Mouse (Mus musculus): ENCODE results near the gene Atp10a. TPM values are rescaled to one million over a fixed set of nuclear protein-coding genes. Genes with fewer than 3 reads are reported as not detected.

The Atp10a gene
- polyA plus RNA-seq, 1 experiment: 3.4 TPM

DNA sequence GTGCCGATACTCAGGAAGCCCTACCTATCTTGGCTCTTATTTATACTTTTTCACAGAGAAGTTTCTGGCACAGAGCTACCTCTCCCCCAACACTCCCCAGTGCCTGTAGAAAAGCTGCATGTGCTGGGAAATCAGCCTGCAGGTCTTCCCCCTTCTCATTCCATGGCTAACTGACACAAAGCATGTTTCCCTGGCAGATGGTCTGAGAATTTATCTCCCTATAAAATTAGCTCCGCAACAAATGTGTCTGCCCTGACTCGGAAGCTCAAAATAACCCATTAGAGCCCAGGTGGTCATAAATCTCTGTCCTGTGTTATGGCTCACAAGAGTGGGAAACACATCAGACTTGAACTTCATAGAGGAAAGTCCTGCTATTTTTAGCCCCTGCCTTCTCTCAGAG lies 186.9 kb downstream of the Atp10a start:
- no peak overlapping the region for H3K4me3 ChIP-seq (ENCODE audit: insufficient read depth, low read depth, low read length)
- H3K27ac ChIP-seq (replicated peaks; ENCODE audit: low read depth, low read length): peak overlapping the region; percentile 31; the same call in 1 of the 2 replicates
- peaks cover 6% of the 10 kb centered on the region; the same call in 1 of the 2 replicates for H3K4me1 ChIP-seq (ENCODE audit: control insufficient read depth, insufficient read depth, insufficient read length, low read length)

DNA sequence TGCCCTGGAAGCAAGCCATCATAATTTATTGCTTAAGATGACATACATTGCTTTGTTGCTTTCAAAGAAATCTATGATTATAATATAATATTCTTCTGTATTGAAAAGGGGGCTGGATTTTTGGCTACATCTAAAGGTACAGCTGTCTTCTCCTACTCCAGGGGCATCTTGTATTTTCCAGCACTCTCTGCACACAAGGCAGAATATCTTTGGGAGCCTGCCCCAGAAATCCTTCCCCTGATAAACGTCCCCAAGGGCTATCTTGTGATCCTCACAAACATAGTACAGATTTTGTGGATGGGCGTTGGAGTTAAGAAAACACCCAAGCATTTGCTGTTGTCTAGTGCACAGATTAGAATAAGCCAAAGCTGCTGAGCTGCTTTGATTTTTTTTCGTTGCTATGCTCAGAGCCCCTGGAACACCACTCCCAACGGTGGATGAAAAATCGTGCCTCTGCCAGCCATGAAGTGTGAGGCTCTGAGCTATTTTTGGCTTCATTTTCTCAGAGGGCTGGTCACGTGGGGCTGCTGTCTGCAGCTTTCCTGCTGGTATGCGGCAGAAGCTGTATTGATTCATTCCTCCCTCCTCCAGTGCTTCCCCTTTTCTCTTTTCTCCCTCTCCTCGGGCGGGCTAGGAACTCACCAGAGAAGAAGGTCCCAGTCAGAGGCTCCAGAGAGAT lies 187.9 kb downstream of the Atp10a start:
- no peak overlapping the region for H3K4me3 ChIP-seq (ENCODE audit: insufficient read depth, low read depth, low read length)
- H3K27ac ChIP-seq (replicated peaks; ENCODE audit: low read depth, low read length): peak overlapping the region; percentile 70

DNA sequence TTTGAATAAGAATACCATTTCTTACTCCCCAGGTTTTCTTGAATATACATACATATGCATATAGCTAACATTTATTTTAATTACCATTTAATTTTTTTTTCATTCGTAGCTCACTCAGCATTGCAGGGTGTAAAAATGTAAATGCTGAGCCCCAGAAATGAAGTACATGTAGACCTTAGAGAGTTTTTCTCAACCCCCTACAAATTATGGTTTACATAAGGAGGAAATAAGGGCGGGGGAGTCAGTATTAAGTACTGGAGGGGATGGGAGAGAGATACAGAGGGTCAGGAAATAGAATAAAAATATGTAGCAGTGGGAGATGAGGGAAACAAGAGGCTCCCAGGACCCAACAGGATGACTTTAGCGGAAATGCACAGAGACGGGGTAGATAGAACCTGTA lies 188.5 kb downstream of the Atp10a start:
- H3K27ac ChIP-seq (replicated peaks; ENCODE audit: low read depth, low read length): no peak overlapping the region
- no peak overlapping the region for H3K4me3 ChIP-seq (ENCODE audit: insufficient read depth, low read depth, low read length)
- H3K4me1 ChIP-seq (ENCODE audit: control insufficient read depth, insufficient read depth, insufficient read length, low read length): peaks cover 6% of the 10 kb centered on the region; the same call in 1 of the 2 replicates

More for the DNA sequence above, 187.9 kb downstream of the Atp10a start:
- peaks cover 6% of the 10 kb centered on the region; the same call in 1 of the 2 replicates for H3K4me1 ChIP-seq (ENCODE audit: control insufficient read depth, insufficient read depth, insufficient read length, low read length)

DNA sequence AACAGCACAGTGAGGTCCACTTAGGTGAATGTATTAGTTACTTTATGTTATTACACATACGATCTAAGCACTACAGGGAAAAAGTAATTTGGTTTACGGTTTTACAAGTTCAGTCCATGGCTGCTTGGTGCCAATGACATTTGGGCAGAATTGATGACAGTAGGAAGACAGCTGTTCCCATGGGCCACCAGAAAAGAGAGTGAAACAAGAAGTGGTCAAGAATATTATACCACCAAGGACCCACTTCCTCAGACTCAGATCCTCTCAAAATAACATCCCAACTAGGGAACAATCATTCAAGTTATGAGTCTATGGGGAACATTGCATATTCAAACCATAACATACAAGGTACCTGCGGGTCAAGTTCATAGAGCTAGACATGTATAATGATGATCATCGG lies 203.0 kb downstream of the Atp10a start:
- Histone ChIP-seq H3K4me1 (ENCODE audit: control insufficient read depth, insufficient read depth, insufficient read length, low read length) (no peaks in the 10 kb centered on the region), H3K4me3 (ENCODE audit: insufficient read depth, low read depth, low read length) (no peak overlapping the region), H3K27ac (replicated peaks; ENCODE audit: low read depth, low read length) (no peak overlapping the region)

DNA sequence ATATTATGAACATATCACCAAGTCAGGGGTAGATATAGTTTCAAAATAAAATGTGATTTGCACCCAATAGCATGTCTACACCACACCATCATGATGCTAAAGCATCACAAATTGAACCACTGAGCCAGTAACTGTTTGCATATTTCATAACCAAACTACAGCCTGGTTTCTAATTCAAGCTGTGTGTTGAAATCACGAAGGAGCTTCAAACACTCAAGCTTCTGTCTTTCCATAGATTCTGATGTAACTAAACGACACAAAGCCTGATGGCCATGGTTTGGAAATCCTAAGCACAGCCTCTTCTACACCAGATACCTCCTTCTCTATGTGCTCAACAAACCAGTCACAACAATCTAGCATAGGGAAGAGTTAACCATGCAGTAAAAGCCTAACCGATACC lies 207.2 kb downstream of the Atp10a start:
- Histone ChIP-seq H3K4me3 (ENCODE audit: insufficient read depth, low read depth, low read length) (no peak overlapping the region), H3K27ac (replicated peaks; ENCODE audit: low read depth, low read length) (no peak overlapping the region), H3K4me1 (ENCODE audit: control insufficient read depth, insufficient read depth, insufficient read length, low read length) (no peaks in the 10 kb centered on the region)

DNA sequence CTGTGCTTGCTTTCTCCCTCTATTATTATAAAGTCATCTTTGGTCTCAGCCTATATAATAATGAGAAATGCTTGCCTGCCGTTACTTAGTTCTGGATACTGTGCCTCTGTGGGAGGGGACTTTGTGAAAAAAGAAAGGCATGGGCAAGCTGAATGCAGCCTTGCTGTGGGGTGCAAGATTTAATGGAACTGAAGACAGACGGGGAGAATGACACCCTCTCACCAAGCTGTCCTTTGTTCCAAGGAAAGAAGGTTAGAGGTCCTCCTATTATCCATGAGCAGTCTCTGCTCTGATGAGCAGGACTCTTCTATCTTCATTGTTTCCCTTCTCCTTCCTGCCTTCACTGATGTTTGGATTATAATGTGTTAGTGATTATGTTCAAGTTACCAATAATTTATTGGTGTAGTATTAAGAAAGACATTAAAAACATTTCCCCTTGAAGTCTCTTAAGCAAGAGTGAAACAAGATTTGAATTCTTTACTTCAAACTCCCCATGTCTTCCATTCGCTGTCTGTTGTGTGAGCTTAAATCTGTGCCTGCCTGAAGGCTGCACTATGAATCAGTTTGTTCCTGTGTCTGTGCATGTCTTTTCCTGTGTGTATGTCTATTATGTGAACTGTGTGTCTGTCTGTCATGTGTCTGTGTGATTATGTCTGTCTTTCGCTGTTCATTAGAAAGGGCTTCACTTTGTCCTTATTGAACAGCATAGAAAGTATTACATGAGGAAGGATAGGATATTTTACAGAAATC lies 211.1 kb downstream of the Atp10a start:
- Histone ChIP-seq H3K27ac (replicated peaks; ENCODE audit: low read depth, low read length) (no peak overlapping the region), H3K4me1 (ENCODE audit: control insufficient read depth, insufficient read depth, insufficient read length, low read length) (no peaks in the 10 kb centered on the region), H3K4me3 (ENCODE audit: insufficient read depth, low read depth, low read length) (no peak overlapping the region)

DNA sequence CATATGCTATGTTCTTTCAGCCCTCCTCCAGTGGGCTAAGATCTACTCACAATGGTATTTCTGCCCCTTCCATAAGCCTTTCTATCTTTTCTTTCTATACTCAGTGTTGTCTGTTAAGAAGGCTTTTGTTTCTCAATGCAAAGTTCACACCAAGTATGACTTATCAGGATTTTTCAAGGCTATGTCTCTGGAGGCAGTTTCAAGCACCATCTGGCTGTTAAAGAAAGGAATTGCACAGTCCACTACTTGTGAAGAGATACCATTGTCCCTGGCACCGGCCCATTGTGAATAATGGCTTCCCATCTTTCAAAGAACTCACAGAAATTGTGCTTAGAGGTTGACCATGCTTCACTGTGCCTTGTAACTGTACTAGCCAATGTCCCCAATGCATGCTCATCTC lies 214.7 kb downstream of the Atp10a start:
- H3K4me3 ChIP-seq (ENCODE audit: insufficient read depth, low read depth, low read length): no peak overlapping the region
- no peaks in the 10 kb centered on the region for H3K4me1 ChIP-seq (ENCODE audit: control insufficient read depth, insufficient read depth, insufficient read length, low read length)
- H3K27ac ChIP-seq (replicated peaks; ENCODE audit: low read depth, low read length): no peak overlapping the region

DNA sequence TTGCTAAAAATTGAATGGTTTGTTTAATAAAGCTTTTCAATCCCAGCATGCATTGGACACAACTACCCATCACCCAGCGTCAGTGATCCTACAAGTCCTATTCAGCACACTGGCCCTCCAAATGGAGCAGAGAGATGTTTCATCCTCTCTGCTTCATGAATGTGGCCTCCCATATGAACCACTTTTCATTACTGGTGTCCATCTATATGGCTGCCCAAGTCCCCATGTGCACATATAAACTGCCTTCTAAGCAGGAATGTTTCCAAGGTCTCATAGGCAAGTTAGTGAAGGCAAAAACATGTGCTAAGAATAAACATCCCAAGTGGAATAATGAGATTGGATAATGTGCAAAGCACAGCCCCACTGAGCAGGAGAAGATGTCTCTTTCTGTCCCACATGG lies 217.7 kb downstream of the Atp10a start:
- Histone ChIP-seq H3K4me3 (ENCODE audit: insufficient read depth, low read depth, low read length) (no peak overlapping the region), H3K4me1 (ENCODE audit: control insufficient read depth, insufficient read depth, insufficient read length, low read length) (no peaks in the 10 kb centered on the region), H3K27ac (replicated peaks; ENCODE audit: low read depth, low read length) (no peak overlapping the region)
